Mouse (Mus musculus): ENCODE measurements at regions not wholly inside any gene's neighbourhood (a gene's known extent, or its start where the extent isn't known, plus 50 kb on each side); places are given as distances from the start of the nearest gene placed in this dataset.

- ATAC-seq (replicated peaks in 1 of 2; ENCODE audit: insufficient read depth in 1 of 2, low FRiP score in 2 of 2, low TSS enrichment in 1 of 2, low read depth in 1 of 2, poor library complexity in 2 of 2, severe bottlenecking in 2 of 2), result no peak
Observed at GRCm38 (mm10) chr3:101657979-101658378, 53.5 kb upstream of the Atp1a1 start.

GRCm38 (mm10) chr3:101654720-101655119 is 50.2 kb upstream of the Atp1a1 start:
- no peak for ATAC-seq (replicated peaks in 1 of 2; ENCODE audit: insufficient read depth in 1 of 2, low FRiP score in 2 of 2, low TSS enrichment in 1 of 2, low read depth in 1 of 2, poor library complexity in 2 of 2, severe bottlenecking in 2 of 2)
